13 mouse cellular contexts compared by ENCODE assay signal in the genomic region with DNA sequence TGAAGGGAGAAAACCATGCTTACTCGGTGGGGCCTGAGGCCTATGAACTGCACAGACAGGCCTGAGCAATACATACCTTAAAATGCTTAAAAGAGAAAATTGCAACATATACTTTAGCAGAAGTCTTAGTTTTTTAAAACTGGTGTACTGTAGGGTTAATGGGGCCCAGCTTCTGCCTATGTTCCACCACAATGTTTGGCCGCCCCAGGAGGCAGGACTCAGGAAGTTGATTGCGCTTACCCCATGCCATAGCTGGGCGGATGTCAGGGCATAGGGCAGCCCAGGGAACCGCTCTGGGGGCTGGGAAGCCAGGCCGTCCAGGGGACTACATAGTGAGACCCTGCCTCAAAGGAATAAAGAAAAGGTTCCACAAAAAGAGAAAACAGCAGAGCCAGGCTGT. TPM values are rescaled to one million over a fixed set of nuclear protein-coding genes. Genes with fewer than 3 reads are reported as not detected.
A peak's percentile ranks its signal among the peaks of the same experiment; 100 is the strongest.
DNase-seq lines count a peak whose midpoint lies in the region; ATAC-seq and TF ChIP-seq lines count a peak whose summit lies in the region.
"Had no signal": no experiment of that assay in that cellular context is flagged by ENCODE, and none has a peak within 500 bp of the region (broad histone marks: within the 10 kb centered on the region; RNA-seq: fewer than 3 reads in every experiment).

No protein-coding gene starts in this region.

- TF ChIP-seq CTCF in liver, postnatal 0 days (IDR thresholded peaks at IDR 0.05; ENCODE audit: low read depth), result no peak

- H3K4me1 ChIP-seq in kidney, embryonic 16.5 days (ENCODE audit: insufficient read depth, low read length), result peaks cover 24% of the 10 kb centered on the region
- H3K4me1 ChIP-seq in ES-E14 (ENCODE audit: control insufficient read depth in 2 of 2, insufficient read depth in 2 of 2, low read length in 2 of 2, poor library complexity in 1 of 2), result peaks cover 8 to 11% of the 10 kb centered on the region in 2 experiments; a peak in 2 of 4 replicates
- peaks cover 5% of the 10 kb centered on the region; the same call in 1 of the 2 replicates for H3K4me1 ChIP-seq in embryonic facial prominence, embryonic 14.5 days (ENCODE audit: control insufficient read depth, insufficient read depth, low read length)
- peaks cover 20% of the 10 kb centered on the region for H3K4me1 ChIP-seq in liver, postnatal 0 days (ENCODE audit: insufficient read depth)

- 44% methylated on average over 6 of the region's 6 CpGs for WGBS in kidney, embryonic 16.5 days
- WGBS in embryonic facial prominence, embryonic 14.5 days, result 42% methylated on average over 6 of the region's 6 CpGs
- 43% methylated on average over 6 of the region's 6 CpGs for WGBS in liver, postnatal 0 days (ENCODE audit: insufficient replicate concordance)

- DNase-seq in kidney, postnatal 14 days, result no peak
- DNase-seq in ES-E14 (ENCODE audit: low read depth, low spot score), result no peak
- DNase-seq in embryonic facial prominence, embryonic 14.5 days (ENCODE audit: low spot score), result no peak
- DNase-seq in liver, postnatal 0 days, result peak; percentile 49
- DNase-seq in adrenal gland, postnatal 25 days, result no peak
- no peak for DNase-seq in adrenal gland, postnatal 14 days
- DNase-seq: cerebellum, adult 8-10 months; heart, postnatal 14 days; kidney, postnatal 25 days had no signal

- 0 out of 2 replicates have a peak overlapping the region, but pooled peaks have one; percentile 9 for H3K9ac ChIP-seq in kidney, embryonic 16.5 days (replicated peaks; ENCODE audit: low read length)
- H3K9ac ChIP-seq in ES-E14 (ENCODE audit: insufficient read depth, low read depth, low read length, poor library complexity, severe bottlenecking), result no peak overlapping the region
- no peak overlapping the region for H3K9ac ChIP-seq in embryonic facial prominence, embryonic 14.5 days (ENCODE audit: low read depth, low read length)
- no peak overlapping the region; the same call in 1 of the 2 replicates for H3K9ac ChIP-seq in liver, postnatal 0 days (replicated peaks)

- no peaks in the 10 kb centered on the region for H3K27me3 ChIP-seq in kidney, embryonic 16.5 days (ENCODE audit: insufficient read depth, low read length)
- no peaks in the 10 kb centered on the region for H3K27me3 ChIP-seq in embryonic facial prominence, embryonic 14.5 days (replicated peaks; ENCODE audit: control insufficient read depth, insufficient read depth, low read length)
- H3K27me3 ChIP-seq in liver, postnatal 0 days (ENCODE audit: insufficient read depth, low read length), result no peaks in the 10 kb centered on the region

- H3K4me2 ChIP-seq in kidney, embryonic 16.5 days (replicated peaks; ENCODE audit: low read depth, low read length), result no peak overlapping the region
- no peak overlapping the region for H3K4me2 ChIP-seq in embryonic facial prominence, embryonic 14.5 days (ENCODE audit: low read depth, low read length)
- H3K4me2 ChIP-seq in liver, postnatal 0 days (ENCODE audit: low read depth, low read length), result no peak overlapping the region

- no peak overlapping the region for H3K4me3 ChIP-seq in kidney, embryonic 16.5 days (ENCODE audit: low read length)
- no peak overlapping the region for H3K4me3 ChIP-seq in ES-E14 (ENCODE audit: insufficient read depth in 1 of 2, low read depth in 1 of 2, low read length in 2 of 2, poor library complexity in 1 of 2, severe bottlenecking in 1 of 2)
- no peak overlapping the region for H3K4me3 ChIP-seq in embryonic facial prominence, embryonic 14.5 days (ENCODE audit: low read depth, low read length)
- H3K4me3 ChIP-seq in liver, postnatal 0 days (ENCODE audit: low read depth, low read length), result no peak overlapping the region
- H3K4me3 ChIP-seq: forebrain, embryonic 10.5 days had no signal

- ATAC-seq in kidney, embryonic 16.5 days (ENCODE audit: low FRiP score, low TSS enrichment), result no peak
- ATAC-seq in embryonic facial prominence, embryonic 14.5 days (ENCODE audit: low read depth), result no peak
- peak; percentile 65 for ATAC-seq in liver, postnatal 0 days
- ATAC-seq: intestine, embryonic 16.5 days had no signal

- H3K36me3 ChIP-seq in kidney, embryonic 16.5 days (ENCODE audit: insufficient read depth, low read length), result no peaks in the 10 kb centered on the region
- H3K36me3 ChIP-seq in ES-E14 (ENCODE audit: control insufficient read depth, insufficient read depth, low read length, poor library complexity, severe bottlenecking), result no peaks in the 10 kb centered on the region
- H3K36me3 ChIP-seq in embryonic facial prominence, embryonic 14.5 days (ENCODE audit: control insufficient read depth, insufficient read depth, low read length), result 0 out of 2 replicates have a peak, but pooled peaks cover 2% of the 10 kb centered on the region
- H3K36me3 ChIP-seq in liver, postnatal 0 days (replicated peaks; ENCODE audit: insufficient read depth, low read length), result no peaks in the 10 kb centered on the region

- H3K9me3 ChIP-seq in kidney, embryonic 16.5 days (ENCODE audit: low read length), result no peaks in the 10 kb centered on the region
- no peaks in the 10 kb centered on the region for H3K9me3 ChIP-seq in ES-E14 (ENCODE audit: control insufficient read depth, insufficient read depth, low read depth, low read length)
- no peaks in the 10 kb centered on the region for H3K9me3 ChIP-seq in embryonic facial prominence, embryonic 14.5 days (ENCODE audit: control insufficient read depth, low read length)
- no peaks in the 10 kb centered on the region for H3K9me3 ChIP-seq in liver, postnatal 0 days (ENCODE audit: low read length)
- H3K9me3 ChIP-seq: forebrain, embryonic 10.5 days had no signal

- TF ChIP-seq EP300 in liver, postnatal 0 days (IDR thresholded peaks at IDR 0.05; ENCODE audit: low read depth), result no peak

- in situ Hi-C loops in ES-E14 (cut with MboI; ENCODE audit: low sequenced_read_pairs in 2 of 2, unreplicated experiment in 2 of 2), result no loop called here

- H3K27ac ChIP-seq in kidney, embryonic 16.5 days (ENCODE audit: low read length), result no peak overlapping the region
- 0 out of 2 replicates have a peak overlapping the region, but pooled peaks have one; percentile 43 for H3K27ac ChIP-seq in ES-E14 (ENCODE audit: insufficient read depth, low read depth, low read length, poor library complexity, severe bottlenecking)
- peak overlapping the region; percentile 35; the same call in 1 of the 2 replicates for H3K27ac ChIP-seq in embryonic facial prominence, embryonic 14.5 days (replicated peaks; ENCODE audit: low read depth, low read length)
- peak overlapping the region; percentile 67 for H3K27ac ChIP-seq in liver, postnatal 0 days (ENCODE audit: low read depth)
- H3K27ac ChIP-seq: forebrain, embryonic 10.5 days; macrophage had no signal

TF ChIP-seq in ES-E14, 5 proteins besides CTCF, POLR2A, EP300 and RAD21:
- no peak for TF ChIP-seq MAFK (IDR thresholded peaks at IDR 0.05; ENCODE audit: insufficient read depth, low read depth, low read length)
- no peak for TF ChIP-seq ZNF384 (IDR thresholded peaks at IDR 0.05; ENCODE audit: low read depth, low read length)

RNA-seq across cellular contexts. Expression of a gene that starts 42.5 kb away (rescaled TPM):
- 9.1 and 10.7 TPM in 2 replicates for polyA plus RNA-seq in kidney, embryonic 16.5 days (2015; fragmentation: Nextera tagmentation; extraction: Ambion mirVana)
- 21.5 and 32.4 TPM in 2 replicates for total RNA-seq in ES-E14 (2012; rRNA removed)
- 15.2 and 16.3 TPM in 2 replicates for polyA plus RNA-seq in embryonic facial prominence, embryonic 14.5 days (2014; fragmentation: Nextera tagmentation; extraction: Ambion mirVana)
- 2.8 and 3.0 TPM in 2 replicates for polyA plus RNA-seq in liver, postnatal 0 days (2015; fragmentation: Nextera tagmentation; extraction: Ambion mirVana)
- total RNA-seq in adrenal gland, postnatal 25 days (2021), result 24.1 and 29.4 TPM in 2 replicates
- total RNA-seq in adrenal gland, postnatal 14 days (2021), result 22.7 and 29.5 TPM in 2 replicates
